Mouse (Mus musculus) cerebellum, postnatal 25 days (tissue): Measurements from ENCODE around the gene Leng8.
A peak's percentile ranks its signal among the peaks of the same experiment; 100 is the strongest.

Experiments
- DNase-seq, 2 experiments: peaks; one replicate each; pipeline ENCODE4 v3.0.0; 2021; ENCODE audit warnings: mixed read lengths in 2 of 2

The Leng8 gene

GRCm38 (mm10) chr7:4136771-4137531, at the start of gene Leng8:
Gene Leng8, plus strand, starts transcription at chr7:4137039.
- DNase-seq = peak; percentile 99 to 100

- no peak for DNase-seq
These were observed 49.5 kb upstream of the Leng8 start for GRCm38 (mm10) chr7:4087238-4087895.

GRCm38 (mm10) chr7:4087896-4088480, 48.9 kb upstream of the Leng8 start:
- DNase-seq = no peak

GRCm38 (mm10) chr7:4088679-4089078, 48.2 kb upstream of the Leng8 start:
- DNase-seq = no peak

- no peak for DNase-seq
These were observed 45.7 kb upstream of the Leng8 start for GRCm38 (mm10) chr7:4091170-4091569.

GRCm38 (mm10) chr7:4098301-4098700, 38.5 kb upstream of the Leng8 start:
- DNase-seq = no peak

GRCm38 (mm10) chr7:4098832-4099231, 38.0 kb upstream of the Leng8 start:
- no peak for DNase-seq

GRCm38 (mm10) chr7:4101144-4101543, 35.7 kb upstream of the Leng8 start:
- no peak for DNase-seq

GRCm38 (mm10) chr7:4103411-4103810, 33.4 kb upstream of the Leng8 start:
- peak; percentile 20 to 55 for DNase-seq

GRCm38 (mm10) chr7:4111766-4112165, 25.1 kb upstream of the Leng8 start:
- no peak for DNase-seq

- no peak for DNase-seq
These were observed 19.6 kb upstream of the Leng8 start for GRCm38 (mm10) chr7:4117050-4117814.

- peak; percentile 86 to 88 for DNase-seq
These were observed 17.4 kb upstream of the Leng8 start, which contains the start of gene Ttyh1 for GRCm38 (mm10) chr7:4119344-4119902. Gene Ttyh1, plus strand, starts transcription at chr7:4119408.

- DNase-seq = peak; percentile 28 to 48
These were observed 16.6 kb upstream of the Leng8 start for GRCm38 (mm10) chr7:4119976-4120921.

- DNase-seq = peak; percentile 18 to 19
These were observed 14.6 kb upstream of the Leng8 start for GRCm38 (mm10) chr7:4122076-4122768.

GRCm38 (mm10) chr7:4122783-4123182, 14.1 kb upstream of the Leng8 start:
- no peak for DNase-seq

GRCm38 (mm10) chr7:4123732-4124131, 13.1 kb upstream of the Leng8 start:
- DNase-seq = peak; percentile 78 to 90

- DNase-seq = peak; percentile 67 to 72
These were observed 12.5 kb upstream of the Leng8 start for GRCm38 (mm10) chr7:4124315-4124759.

GRCm38 (mm10) chr7:4124856-4125255, 12.0 kb upstream of the Leng8 start:
- DNase-seq = no peak

GRCm38 (mm10) chr7:4125306-4125705, 11.5 kb upstream of the Leng8 start:
- peak in 1 of 2 experiments; percentile 22 for DNase-seq

GRCm38 (mm10) chr7:4126992-4127785, 9.7 kb upstream of the Leng8 start:
- peak in 1 of 2 experiments; percentile 11 for DNase-seq
